Mouse (Mus musculus) adrenal gland, adult 8-10 months (tissue): ENCODE measurements around the gene Cwc25. TPM values are rescaled to one million over a fixed set of nuclear protein-coding genes. Genes with fewer than 3 reads are reported as not detected.
"Not testable (repeated sequence)": the region's sequence is repeated elsewhere in the genome, so short reads cannot be mapped to it uniquely, and the experiment has no call there.

Experiments used
- DNase-seq: peaks from one replicate; pipeline ENCODE4 v3.0.0; 2022
- total RNA-seq, 4 experiments: library from RNA; stranded (reverse); gene quantifications; 2 replicates each; pipeline ENCODE4 v1.2.4; 2022

The Cwc25 gene
- total RNA-seq, 4 experiments from 2014 or later = 22.2 to 26.6 (median 23.1) TPM

GRCm38 (mm10) chr11:97771410-97771809 is 5.1 kb upstream of the Cwc25 start:
- DNase-seq = no peak

DNA sequence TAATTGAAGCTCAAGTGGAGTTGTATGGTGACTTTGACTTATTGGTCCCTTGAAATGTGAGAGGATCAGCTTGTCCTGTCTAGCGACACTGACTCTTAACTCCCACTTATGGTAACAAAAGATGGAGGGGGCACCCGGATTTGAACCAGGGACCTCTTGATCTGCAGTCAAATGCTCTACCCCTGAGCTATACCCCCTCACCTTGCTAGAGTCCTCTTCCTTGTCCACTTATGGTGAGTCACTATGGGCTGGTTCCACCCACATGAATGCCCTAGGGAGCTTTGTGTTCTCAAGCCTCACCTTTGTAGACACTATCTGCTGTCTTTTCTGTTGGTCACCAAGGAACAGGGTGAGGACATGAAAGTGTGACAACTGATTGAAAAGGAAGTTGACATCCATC is 3.3 kb upstream of the Cwc25 start:
- no peak for DNase-seq

GRCm38 (mm10) chr11:97761638-97762037 is 4.7 kb downstream of the Cwc25 start:
- no peak for DNase-seq

DNA sequence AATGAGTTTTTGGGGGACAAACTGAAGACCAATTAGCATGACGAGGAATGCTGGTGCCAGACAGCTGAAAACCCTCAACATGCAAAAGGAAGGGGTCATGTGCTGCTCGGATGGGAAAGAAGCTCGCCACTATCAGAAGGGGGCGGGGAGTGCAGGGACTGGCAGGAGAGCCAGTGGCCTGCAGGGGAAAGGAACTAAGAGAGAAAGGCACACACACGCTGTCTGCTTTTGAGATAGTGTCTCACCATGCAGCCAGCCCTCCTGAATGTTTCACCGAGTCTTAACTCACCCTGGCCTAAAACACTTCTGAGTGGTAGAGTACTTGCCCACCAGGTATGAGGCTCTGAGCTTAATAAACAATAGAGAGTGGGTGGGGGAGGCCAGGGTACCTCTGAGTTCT is 7.4 kb downstream of the Cwc25 start:
- DNase-seq = no peak

GRCm38 (mm10) chr11:97758125-97758524 is 8.2 kb downstream of the Cwc25 start:
- no peak for DNase-seq

DNA sequence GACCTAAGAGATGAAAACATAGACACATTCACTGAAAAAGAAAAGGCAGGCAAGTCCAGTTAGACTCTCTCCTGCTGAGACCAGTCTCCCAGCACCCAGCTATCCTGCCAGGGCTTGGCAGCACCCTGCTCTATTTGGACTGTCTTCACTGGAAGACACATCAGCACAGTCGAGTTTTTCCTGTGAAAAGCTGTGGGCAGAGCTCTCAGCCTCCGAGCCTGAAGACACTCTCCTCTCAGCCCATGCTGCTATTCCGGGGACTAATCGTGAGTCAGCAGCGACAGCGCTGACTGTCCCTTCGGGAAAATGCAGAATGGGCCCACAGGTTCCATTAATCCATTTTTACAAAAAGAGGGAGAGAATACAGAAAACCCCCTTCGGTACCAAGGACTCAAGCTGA is 13.1 kb downstream of the Cwc25 start:
- no peak for DNase-seq

- peak; percentile 46 for DNase-seq
Measured at GRCm38 (mm10) chr11:97748496-97748895, 17.9 kb downstream of the Cwc25 start.

DNA sequence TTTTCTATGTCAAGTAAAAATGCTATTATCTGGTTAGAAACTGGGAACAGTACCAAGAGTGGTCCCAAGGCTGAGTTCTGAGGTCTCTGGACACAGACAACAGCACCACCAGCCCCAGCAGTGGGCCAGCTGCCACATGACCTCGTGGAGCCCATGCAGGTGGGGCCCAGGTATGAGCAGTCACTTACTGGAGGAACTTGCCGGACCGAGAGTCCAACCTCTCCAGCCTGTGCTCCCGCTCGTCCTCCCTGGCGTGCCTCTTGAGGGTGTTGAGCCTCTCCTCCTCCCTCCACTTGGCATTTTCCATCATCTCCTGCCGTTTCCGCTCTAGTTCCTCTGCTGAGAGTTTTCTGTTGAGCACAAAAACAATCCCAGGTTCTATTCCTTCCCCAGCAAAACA is 18.6 kb downstream of the Cwc25 start:
- DNase-seq = peak; percentile 29

- DNase-seq = no peak
Measured at GRCm38 (mm10) chr11:97745331-97745721, 21.0 kb downstream of the Cwc25 start.

- peak; percentile 99 for DNase-seq
Measured at GRCm38 (mm10) chr11:97744718-97745330, 21.5 kb downstream of the Cwc25 start.

- DNase-seq = peak; percentile 47
Measured at GRCm38 (mm10) chr11:97744063-97744717, 22.2 kb downstream of the Cwc25 start, which contains the start of gene Pip4k2b. Gene Pip4k2b, minus strand, starts transcription at chr11:97744704.

GRCm38 (mm10) chr11:97743423-97743822 is 22.9 kb downstream of the Cwc25 start:
- DNase-seq = no peak

DNA sequence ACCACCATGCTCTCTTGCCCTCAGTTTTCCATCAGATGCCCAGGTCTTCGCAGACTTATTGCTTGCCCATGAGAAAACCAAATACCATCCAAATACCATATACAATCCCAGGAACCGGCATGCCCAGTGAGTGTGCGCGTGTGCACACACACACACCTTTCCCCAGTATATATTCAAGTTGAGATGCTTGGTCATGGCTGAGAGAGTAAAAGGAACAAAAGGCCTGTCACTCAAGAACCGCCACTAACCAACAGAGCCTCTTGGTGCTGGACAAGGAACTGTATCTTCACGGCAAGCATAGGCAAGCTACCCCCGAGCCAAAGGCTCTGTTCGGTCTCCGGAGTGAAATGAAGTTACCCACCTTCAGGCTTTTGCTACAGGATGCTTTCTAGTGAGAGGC is 23.8 kb downstream of the Cwc25 start:
- no peak for DNase-seq

- DNase-seq = no peak
Measured at GRCm38 (mm10) chr11:97742157-97742556, 24.2 kb downstream of the Cwc25 start.

GRCm38 (mm10) chr11:97740190-97740589 is 26.2 kb downstream of the Cwc25 start:
- DNase-seq = no peak

DNA sequence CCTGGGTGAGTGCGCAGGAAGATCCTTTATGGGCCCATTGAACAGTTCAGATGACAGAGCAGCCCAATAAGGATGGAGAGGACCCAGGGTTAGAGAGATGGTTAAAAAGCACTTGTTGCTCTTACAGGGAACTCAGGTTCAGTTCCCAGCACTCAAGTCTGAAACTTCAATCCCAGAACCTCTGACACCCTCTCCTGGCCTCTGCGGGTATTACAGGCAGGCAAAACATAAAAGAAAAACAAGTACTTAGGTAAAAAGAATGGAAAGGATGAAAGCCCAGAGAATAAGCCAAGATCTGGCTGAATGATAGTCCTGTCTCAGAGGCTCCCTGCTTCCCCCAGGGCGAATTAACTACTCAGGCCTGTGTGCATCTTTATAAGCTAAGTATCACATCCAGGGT is 27.2 kb downstream of the Cwc25 start:
- DNase-seq = no peak

- no peak for DNase-seq
Measured at GRCm38 (mm10) chr11:97738703-97739102, 27.7 kb downstream of the Cwc25 start.

GRCm38 (mm10) chr11:97737600-97737999 is 28.8 kb downstream of the Cwc25 start:
- no peak for DNase-seq

GRCm38 (mm10) chr11:97736645-97737044 is 29.7 kb downstream of the Cwc25 start:
- no peak for DNase-seq

- DNase-seq = not testable (repeated sequence)
Measured at GRCm38 (mm10) chr11:97734810-97735209, 31.5 kb downstream of the Cwc25 start.

DNA sequence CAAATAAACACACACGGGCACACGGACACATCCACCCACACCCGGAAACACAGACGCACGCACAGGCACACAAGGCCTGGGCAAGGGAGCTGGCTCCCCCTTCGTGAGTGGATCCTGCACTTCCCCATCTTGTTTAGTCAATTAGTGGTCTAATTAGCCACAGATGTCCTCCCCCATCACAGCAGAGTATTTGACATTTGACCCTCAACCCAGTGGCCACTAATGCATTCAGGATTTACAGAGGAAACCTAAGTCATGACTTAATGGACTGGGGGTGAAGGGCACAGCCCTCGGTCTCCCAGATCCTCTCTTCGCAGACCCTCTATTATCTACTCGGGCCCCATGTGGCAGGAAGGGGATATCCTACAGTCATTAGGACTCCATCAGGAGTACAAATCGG is 32.7 kb downstream of the Cwc25 start:
- DNase-seq = no peak

GRCm38 (mm10) chr11:97728730-97729129 is 37.6 kb downstream of the Cwc25 start:
- no peak for DNase-seq

GRCm38 (mm10) chr11:97728311-97728710 is 38.0 kb downstream of the Cwc25 start:
- DNase-seq = no peak

- no peak for DNase-seq
Measured at GRCm38 (mm10) chr11:97723709-97724108, 42.6 kb downstream of the Cwc25 start.
